Mouse (Mus musculus) mouse embryonic stem cell (cell line): ENCODE results near the gene Kcnc4.

ENCODE experiments used
- in situ Hi-C, 2 experiments: fragments of 300-500 bp; cut with MboI; formaldehyde crosslinking; loops; 1 replicate in 1 of 2; 3 replicates in 1 of 2; pipeline ENCODE4 v1.14.3; 2019 to 2020; ENCODE audit warnings: low sequenced_read_pairs in 2 of 2, low pct_unique_long_range_greater_than_20kb in 1 of 2, mixed read lengths in 1 of 2; ENCODE audit not compliant: unreplicated experiment in 1 of 2

Kcnc4 gene

GRCm38 (mm10) chr3:107462160-107462559, 2.8 kb upstream of the Kcnc4 start:
- in situ Hi-C loops, result loop anchor here (5.0 to 10.0 kb wide), 3 partner anchors 110 to 230 kb away; partner anchors contain the start of gene A630076J17Rik (in 1 of the 2)

GRCm38 (mm10) chr3:107459773-107460431, 550 bp upstream of the Kcnc4 start:
- in situ Hi-C loops, result loop anchor here (5.0 to 10.0 kb wide), 3 partner anchors 108 to 228 kb away; partner anchors contain the start of gene A630076J17Rik (in 1 of the 2)

- in situ Hi-C loops, result loop anchor here in 1 of 2 experiments (5.0 kb wide), 1 partner anchor 106 kb away; no protein-coding TSS in a partner anchor
Observed at GRCm38 (mm10) chr3:107458528-107459195, 690 bp downstream of the Kcnc4 start.

GRCm38 (mm10) chr3:107458104-107458503, 1.2 kb downstream of the Kcnc4 start:
- in situ Hi-C loops, result loop anchor here in 1 of 2 experiments (5.0 kb wide), 1 partner anchor 106 kb away; no protein-coding TSS in a partner anchor

GRCm38 (mm10) chr3:107454280-107454679, 5.1 kb downstream of the Kcnc4 start:
- in situ Hi-C loops, result no loop called here

GRCm38 (mm10) chr3:107446822-107447221, 12.5 kb downstream of the Kcnc4 start:
- in situ Hi-C loops, result no loop called here

GRCm38 (mm10) chr3:107443866-107444265, 15.5 kb downstream of the Kcnc4 start:
- in situ Hi-C loops, result no loop called here

- in situ Hi-C loops, result no loop called here
Observed at GRCm38 (mm10) chr3:107442191-107442590, 17.2 kb downstream of the Kcnc4 start.

GRCm38 (mm10) chr3:107441306-107441705, 18.0 kb downstream of the Kcnc4 start:
- in situ Hi-C loops, result no loop called here

GRCm38 (mm10) chr3:107439280-107439679, 20.1 kb downstream of the Kcnc4 start:
- in situ Hi-C loops, result no loop called here

GRCm38 (mm10) chr3:107437666-107438065, 21.7 kb downstream of the Kcnc4 start:
- in situ Hi-C loops, result no loop called here

- in situ Hi-C loops, result no loop called here
Observed at GRCm38 (mm10) chr3:107436434-107436833, 22.9 kb downstream of the Kcnc4 start.

- in situ Hi-C loops, result no loop called here
Observed at GRCm38 (mm10) chr3:107433614-107434013, 25.7 kb downstream of the Kcnc4 start.

- in situ Hi-C loops, result no loop called here
Observed at GRCm38 (mm10) chr3:107431268-107431667, 28.1 kb downstream of the Kcnc4 start.

GRCm38 (mm10) chr3:107424258-107425041, 34.9 kb downstream of the Kcnc4 start:
- in situ Hi-C loops, result no loop called here

- in situ Hi-C loops, result no loop called here
Observed at GRCm38 (mm10) chr3:107420156-107420555, 39.2 kb downstream of the Kcnc4 start.

GRCm38 (mm10) chr3:107417287-107417644, 42.1 kb downstream of the Kcnc4 start:
- in situ Hi-C loops, result no loop called here

- in situ Hi-C loops, result no loop called here
Observed at GRCm38 (mm10) chr3:107416541-107417286, 42.6 kb downstream of the Kcnc4 start.
